Mouse (Mus musculus): ENCODE results near the gene Plac1. TPM values are rescaled to one million over a fixed set of nuclear protein-coding genes. Genes with fewer than 3 reads are reported as not detected.

Plac1 gene
- polyA plus RNA-seq, 1 experiment: not detected

- DNase-seq: no peak
- TF ChIP-seq POLR2A (IDR thresholded peaks at IDR 0.05; ENCODE audit: borderline replicate concordance, insufficient read depth, low read length) (no peak), CTCF (IDR thresholded peaks at IDR 0.05; ENCODE audit: borderline replicate concordance, insufficient read depth, low read depth, low read length) (no peak)
- no peak overlapping the region for H3K4me3 ChIP-seq (replicated peaks; ENCODE audit: insufficient read depth, low read depth, low read length)
- H3K27ac ChIP-seq (ENCODE audit: insufficient read depth, low read length): no peak overlapping the region
- WGBS: 18% methylated on average over 5 of the region's 5 CpGs
- no peaks in the 10 kb centered on the region for H3K4me1 ChIP-seq (ENCODE audit: control insufficient read depth, insufficient read depth, low read length)
- no peaks in the 10 kb centered on the region for H3K27me3 ChIP-seq (ENCODE audit: control insufficient read depth, insufficient read depth, low read length)
Observed at GRCm38 (mm10) chrX:53161115-53161514, 78.8 kb downstream of the Plac1 start.

GRCm38 (mm10) chrX:53148039-53148438 is 91.9 kb downstream of the Plac1 start:
- Histone ChIP-seq H3K4me1 (ENCODE audit: control insufficient read depth, insufficient read depth, low read length) (no peaks in the 10 kb centered on the region), H3K27ac (ENCODE audit: insufficient read depth, low read length) (no peak overlapping the region), H3K27me3 (ENCODE audit: control insufficient read depth, insufficient read depth, low read length) (no peaks in the 10 kb centered on the region), H3K4me3 (replicated peaks; ENCODE audit: insufficient read depth, low read depth, low read length) (no peak overlapping the region)
- no peak for DNase-seq
- WGBS: 30% methylated on average over 2 of the region's 2 CpGs
- no peak for TF ChIP-seq CTCF (IDR thresholded peaks at IDR 0.05; ENCODE audit: borderline replicate concordance, insufficient read depth, low read depth, low read length)
- TF ChIP-seq POLR2A (IDR thresholded peaks at IDR 0.05; ENCODE audit: borderline replicate concordance, insufficient read depth, low read length): no peak

GRCm38 (mm10) chrX:53146389-53146917 is 93.5 kb downstream of the Plac1 start:
- 90% methylated on average over 5 of the region's 5 CpGs for WGBS
- Histone ChIP-seq H3K27ac (ENCODE audit: insufficient read depth, low read length) (no peak overlapping the region), H3K4me3 (replicated peaks; ENCODE audit: insufficient read depth, low read depth, low read length) (no peak overlapping the region), H3K27me3 (ENCODE audit: control insufficient read depth, insufficient read depth, low read length) (no peaks in the 10 kb centered on the region), H3K4me1 (ENCODE audit: control insufficient read depth, insufficient read depth, low read length) (no peaks in the 10 kb centered on the region)
- no peak for TF ChIP-seq POLR2A (IDR thresholded peaks at IDR 0.05; ENCODE audit: borderline replicate concordance, insufficient read depth, low read length)
- TF ChIP-seq CTCF (IDR thresholded peaks at IDR 0.05; ENCODE audit: borderline replicate concordance, insufficient read depth, low read depth, low read length): no peak
- no peak for DNase-seq

GRCm38 (mm10) chrX:53139641-53140040 is 100.3 kb downstream of the Plac1 start:
- TF ChIP-seq CTCF (IDR thresholded peaks at IDR 0.05; ENCODE audit: borderline replicate concordance, insufficient read depth, low read depth, low read length) (no peak), POLR2A (IDR thresholded peaks at IDR 0.05; ENCODE audit: borderline replicate concordance, insufficient read depth, low read length) (no peak)
- H3K27me3 ChIP-seq (ENCODE audit: control insufficient read depth, insufficient read depth, low read length): no peaks in the 10 kb centered on the region

DNA sequence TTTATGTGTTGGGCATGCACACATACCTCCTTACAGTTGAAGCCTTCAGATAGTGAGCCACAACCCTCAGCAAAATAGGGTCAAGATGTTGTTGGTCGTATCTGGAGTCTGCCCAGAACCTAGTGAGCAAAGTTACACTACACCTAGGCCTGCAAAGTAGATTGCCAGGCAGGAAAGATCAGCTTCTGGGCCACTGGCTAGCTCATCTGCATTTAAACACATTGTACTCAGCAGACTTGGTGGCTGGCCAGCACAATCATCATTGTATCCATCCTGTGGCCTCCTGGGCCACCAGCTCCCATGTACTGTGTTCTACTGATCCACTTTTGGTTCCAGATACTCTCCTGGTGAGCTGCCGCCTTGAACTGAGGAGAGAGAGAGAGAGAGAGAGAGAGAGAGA is 102.8 kb downstream of the Plac1 start:
- Histone ChIP-seq H3K4me1 (ENCODE audit: control insufficient read depth, insufficient read depth, low read length) (no peaks in the 10 kb centered on the region), H3K4me3 (replicated peaks; ENCODE audit: insufficient read depth, low read depth, low read length) (no peak overlapping the region), H3K27ac (ENCODE audit: insufficient read depth, low read length) (no peak overlapping the region), H3K27me3 (ENCODE audit: control insufficient read depth, insufficient read depth, low read length) (no peaks in the 10 kb centered on the region)
- WGBS: 48% methylated on average over 1 of the region's 2 CpGs
- TF ChIP-seq POLR2A (IDR thresholded peaks at IDR 0.05; ENCODE audit: borderline replicate concordance, insufficient read depth, low read length) (no peak), CTCF (IDR thresholded peaks at IDR 0.05; ENCODE audit: borderline replicate concordance, insufficient read depth, low read depth, low read length) (no peak)
- no peak for DNase-seq

More at GRCm38 (mm10) chrX:53139641-53140040, 100.3 kb downstream of the Plac1 start:
- Histone ChIP-seq H3K4me3 (replicated peaks; ENCODE audit: insufficient read depth, low read depth, low read length) (no peak overlapping the region), H3K4me1 (ENCODE audit: control insufficient read depth, insufficient read depth, low read length) (no peaks in the 10 kb centered on the region), H3K27ac (ENCODE audit: insufficient read depth, low read length) (no peak overlapping the region)
- 85% methylated on average over 2 of the region's 2 CpGs for WGBS
- no peak for DNase-seq

DNA sequence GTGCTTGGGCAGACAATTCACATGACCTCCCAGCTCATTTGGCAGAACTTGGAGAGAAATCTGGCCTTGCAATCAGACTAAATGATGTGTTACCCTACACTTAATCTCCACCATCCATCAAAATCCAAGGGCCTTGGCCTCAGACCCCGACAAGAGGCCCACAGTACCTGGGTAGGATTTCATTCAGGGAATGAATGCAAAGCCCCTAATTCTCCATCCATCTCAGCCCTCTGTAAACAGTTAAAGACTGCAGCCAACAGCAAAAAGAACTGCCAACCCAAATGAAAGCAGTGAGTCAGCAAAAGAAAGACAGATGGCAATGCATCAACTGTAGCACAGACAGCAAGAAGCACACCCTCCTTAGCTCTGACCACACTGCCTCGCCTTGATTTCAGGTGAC is 110.4 kb downstream of the Plac1 start:
- TF ChIP-seq POLR2A (IDR thresholded peaks at IDR 0.05; ENCODE audit: borderline replicate concordance, insufficient read depth, low read length): no peak
- TF ChIP-seq CTCF (IDR thresholded peaks at IDR 0.05; ENCODE audit: borderline replicate concordance, insufficient read depth, low read depth, low read length): no peak
- no peak for DNase-seq
- Histone ChIP-seq H3K27ac (ENCODE audit: insufficient read depth, low read length) (no peak overlapping the region), H3K4me1 (ENCODE audit: control insufficient read depth, insufficient read depth, low read length) (no peaks in the 10 kb centered on the region), H3K4me3 (replicated peaks; ENCODE audit: insufficient read depth, low read depth, low read length) (no peak overlapping the region), H3K27me3 (ENCODE audit: control insufficient read depth, insufficient read depth, low read length) (no peaks in the 10 kb centered on the region)
- WGBS: 33% methylated on average over 2 of the region's 2 CpGs

DNA sequence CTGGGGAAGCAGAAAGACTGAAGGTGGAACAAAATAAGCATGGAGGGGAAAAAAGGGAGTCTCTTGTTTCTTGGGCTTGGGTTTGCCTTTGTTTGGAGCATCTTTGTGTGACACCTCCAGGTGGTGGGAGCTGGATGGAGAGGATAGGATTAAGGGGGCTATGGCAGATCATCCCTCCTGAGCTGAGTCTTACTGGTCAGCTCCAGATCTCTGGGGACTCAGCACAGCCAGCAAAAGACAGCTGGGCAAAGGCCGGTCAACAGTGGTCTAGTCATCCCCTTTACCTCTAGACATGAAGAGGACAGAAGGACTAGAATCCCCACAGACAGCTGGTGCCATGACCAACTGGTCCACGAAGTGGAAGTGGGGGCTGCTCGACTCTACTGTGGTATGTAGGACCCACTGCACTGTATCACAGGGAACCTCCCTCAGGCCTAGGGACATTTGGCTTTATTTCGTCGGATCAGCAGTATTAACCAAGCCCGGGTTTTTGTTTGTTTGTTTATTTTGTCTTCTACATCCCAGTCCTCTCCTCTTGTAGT is 113.3 kb downstream of the Plac1 start:
- Histone ChIP-seq H3K4me3 (replicated peaks; ENCODE audit: insufficient read depth, low read depth, low read length) (no peak overlapping the region), H3K27ac (ENCODE audit: insufficient read depth, low read length) (no peak overlapping the region), H3K4me1 (ENCODE audit: control insufficient read depth, insufficient read depth, low read length) (no peaks in the 10 kb centered on the region), H3K27me3 (ENCODE audit: control insufficient read depth, insufficient read depth, low read length) (no peaks in the 10 kb centered on the region)
- WGBS: 62% methylated on average over 6 of the region's 6 CpGs
- TF ChIP-seq POLR2A (IDR thresholded peaks at IDR 0.05; ENCODE audit: borderline replicate concordance, insufficient read depth, low read length) (no peak), CTCF (IDR thresholded peaks at IDR 0.05; ENCODE audit: borderline replicate concordance, insufficient read depth, low read depth, low read length) (no peak)
- DNase-seq: no peak

- H3K27ac ChIP-seq (ENCODE audit: insufficient read depth, low read length): no peak overlapping the region
- H3K4me3 ChIP-seq (replicated peaks; ENCODE audit: insufficient read depth, low read depth, low read length): no peak overlapping the region
- TF ChIP-seq POLR2A (IDR thresholded peaks at IDR 0.05; ENCODE audit: borderline replicate concordance, insufficient read depth, low read length): no peak
- no peak for TF ChIP-seq CTCF (IDR thresholded peaks at IDR 0.05; ENCODE audit: borderline replicate concordance, insufficient read depth, low read depth, low read length)
- DNase-seq: no peak
- H3K4me1 ChIP-seq (ENCODE audit: control insufficient read depth, insufficient read depth, low read length): no peaks in the 10 kb centered on the region
- H3K27me3 ChIP-seq (ENCODE audit: control insufficient read depth, insufficient read depth, low read length): no peaks in the 10 kb centered on the region
- WGBS: 42% methylated on average over 3 of the region's 3 CpGs
Observed at GRCm38 (mm10) chrX:53125838-53126467, 114.0 kb downstream of the Plac1 start.
